Mouse (Mus musculus) granulocyte monocyte progenitor cell, adult 5-6 weeks (primary cell): Measurements from ENCODE around the gene Gxylt1. TPM values are rescaled to one million over a fixed set of nuclear protein-coding genes. Genes with fewer than 3 reads are reported as not detected.
"Not testable (repeated sequence)": the region's sequence is repeated elsewhere in the genome, so short reads cannot be mapped to it uniquely, and the experiment has no call there.

ENCODE experiments used
- ATAC-seq: replicated peaks from 2 replicates; pipeline ENCODE4 v1.8.0; 2016; ENCODE audit warnings: mild to moderate bottlenecking, moderate TSS enrichment, inconsistent platforms; ENCODE audit not compliant: poor library complexity, severe bottlenecking
- total RNA-seq, 2 experiments: library from RNA; stranded (forward) in 1 of 2; stranded (reverse) in 1 of 2; fragments of 200-712, 200-1000 nt in 1 of 2; fragments of >200 nt in 1 of 2; fragmentation: Nextera tagmentation in 1 of 2; gene quantifications; 2 replicates each; pipeline ENCODE4 v1.2.3; 2014 to 2017

The Gxylt1 gene
- total RNA-seq (2014; fragmentation: Nextera tagmentation) (19.9 and 23.6 TPM in 2 replicates), total RNA-seq (2017) (33.4 and 33.6 TPM in 2 replicates)

GRCm38 (mm10) chr15:93274679-93275583 lies at the start of gene Gxylt1:
Gene Gxylt1, minus strand, starts transcription at chr15:93275179.
- peak; percentile 78 for ATAC-seq

GRCm38 (mm10) chr15:93318781-93319180 lies 43.8 kb upstream of the Gxylt1 start:
- peak; percentile 82 for ATAC-seq

- ATAC-seq = not testable (repeated sequence)
Measured at GRCm38 (mm10) chr15:93310304-93310703, 35.3 kb upstream of the Gxylt1 start.

- peak; percentile 57 for ATAC-seq
Measured at GRCm38 (mm10) chr15:93298197-93298596, 23.2 kb upstream of the Gxylt1 start.

- peak; percentile 65 for ATAC-seq
Measured at GRCm38 (mm10) chr15:93294483-93294882, 19.5 kb upstream of the Gxylt1 start.

GRCm38 (mm10) chr15:93288321-93288720 lies 13.3 kb upstream of the Gxylt1 start:
- peak; percentile 21; the same call in 1 of the 2 replicates for ATAC-seq

GRCm38 (mm10) chr15:93287628-93288027 lies 12.6 kb upstream of the Gxylt1 start:
- ATAC-seq = peak; percentile 95

GRCm38 (mm10) chr15:93285244-93285643 lies 10.3 kb upstream of the Gxylt1 start:
- ATAC-seq = no peak

- no peak for ATAC-seq
Measured at GRCm38 (mm10) chr15:93284326-93284725, 9.3 kb upstream of the Gxylt1 start.

- ATAC-seq = peak; percentile 48; the same call in 1 of the 2 replicates
Measured at GRCm38 (mm10) chr15:93283349-93283748, 8.4 kb upstream of the Gxylt1 start.

GRCm38 (mm10) chr15:93276276-93276675 lies 1.3 kb upstream of the Gxylt1 start:
- ATAC-seq = no peak

GRCm38 (mm10) chr15:93275623-93276022 lies 644 bp upstream of the Gxylt1 start:
- peak; percentile 63 for ATAC-seq

GRCm38 (mm10) chr15:93273788-93274678 lies 946 bp downstream of the Gxylt1 start:
- no peak for ATAC-seq

- no peak for ATAC-seq
Measured at GRCm38 (mm10) chr15:93272948-93273347, 2.0 kb downstream of the Gxylt1 start.

- peak; percentile 42 for ATAC-seq
Measured at GRCm38 (mm10) chr15:93270289-93270855, 4.6 kb downstream of the Gxylt1 start.

- no peak for ATAC-seq
Measured at GRCm38 (mm10) chr15:93269572-93269971, 5.4 kb downstream of the Gxylt1 start.

- ATAC-seq = peak; percentile 80
Measured at GRCm38 (mm10) chr15:93268001-93268400, 7.0 kb downstream of the Gxylt1 start.

- no peak for ATAC-seq
Measured at GRCm38 (mm10) chr15:93267479-93267878, 7.5 kb downstream of the Gxylt1 start.

GRCm38 (mm10) chr15:93266361-93266760 lies 8.6 kb downstream of the Gxylt1 start:
- no peak for ATAC-seq

- no peak for ATAC-seq
Measured at GRCm38 (mm10) chr15:93265728-93266127, 9.3 kb downstream of the Gxylt1 start.
